In the genomic region with DNA sequence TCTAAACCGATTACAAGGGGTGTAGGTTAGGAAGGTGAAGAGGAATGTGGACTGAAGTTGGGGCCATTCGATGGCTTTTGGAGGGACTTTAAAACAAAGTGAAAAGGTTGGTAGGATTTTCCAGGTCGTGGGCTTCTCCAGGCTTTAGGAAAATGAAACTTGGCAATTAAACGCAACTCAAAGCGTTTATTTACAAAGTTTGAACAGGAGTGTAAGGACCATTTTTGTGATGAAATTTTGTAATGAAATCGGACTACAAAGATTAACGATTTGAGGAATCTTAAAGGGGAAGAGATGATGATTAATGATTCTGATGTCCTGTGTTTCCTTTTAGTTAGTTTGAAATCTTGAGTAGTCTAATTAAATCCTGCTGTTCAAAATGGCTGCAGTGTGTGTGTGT, we compare ENCODE assay signal across 9 mouse cellular contexts. TPM values are rescaled to one million over a fixed set of nuclear protein-coding genes. Genes with fewer than 3 reads are reported as not detected.
A peak's percentile ranks its signal among the peaks of the same experiment; 100 is the strongest.
DNase-seq lines count a peak whose midpoint lies in the region; ATAC-seq and TF ChIP-seq lines count a peak whose summit lies in the region.
"Had no signal": no experiment of that assay in that cellular context is flagged by ENCODE, and none has a peak within 500 bp of the region (broad histone marks: within the 10 kb centered on the region; RNA-seq: fewer than 3 reads in every experiment).

No protein-coding gene starts in this region.

- peak overlapping the region; percentile 92 for H3K4me3 ChIP-seq in forebrain, postnatal 0 days (ENCODE audit: low read depth, low read length)
- peak overlapping the region; percentile 83 for H3K4me3 ChIP-seq in liver, embryonic 12.5 days

- H3K27ac ChIP-seq in forebrain, postnatal 0 days (ENCODE audit: low read depth, low read length): no peak overlapping the region
- H3K27ac ChIP-seq in liver, embryonic 12.5 days: peak overlapping the region; percentile 95; the same call in 1 of the 2 replicates

- TF ChIP-seq CTCF in forebrain, postnatal 0 days (IDR thresholded peaks at IDR 0.05; ENCODE audit: low read depth): no peak

- no peak overlapping the region for H3K9ac ChIP-seq in forebrain, postnatal 0 days
- H3K9ac ChIP-seq in liver, embryonic 12.5 days: peak overlapping the region; percentile 91

- 0 out of 2 replicates have a peak, but pooled peaks cover 5% of the 10 kb centered on the region for H3K4me1 ChIP-seq in forebrain, postnatal 0 days (ENCODE audit: insufficient read depth)
- H3K4me1 ChIP-seq in liver, embryonic 12.5 days: peaks cover 60% of the 10 kb centered on the region

- DNase-seq in embryo, embryonic 9.5 days (ENCODE audit: extremely low spot score): peak; percentile 18
- DNase-seq in embryo, embryonic 10 days (ENCODE audit: low spot score): no peak
- DNase-seq in A20 (ENCODE audit: low read depth, low spot score): peak; percentile 35
- DNase-seq in forebrain, postnatal 0 days: no peak
- no peak for DNase-seq in urinary bladder, postnatal 36 days (ENCODE audit: low spot score in 2 of 2)
- no peak for DNase-seq in kidney, adult 9 months

- H3K36me3 ChIP-seq in forebrain, postnatal 0 days (ENCODE audit: insufficient read depth): no peaks in the 10 kb centered on the region
- no peaks in the 10 kb centered on the region for H3K36me3 ChIP-seq in liver, embryonic 12.5 days

- WGBS in forebrain, postnatal 0 days: 13% methylated on average over 7 of the region's 7 CpGs
- 23% methylated on average over 7 of the region's 7 CpGs for WGBS in liver, embryonic 12.5 days (ENCODE audit: insufficient replicate concordance)

- H3K27me3 ChIP-seq in forebrain, postnatal 0 days (ENCODE audit: insufficient read depth, low read length): no peaks in the 10 kb centered on the region
- H3K27me3 ChIP-seq in liver, embryonic 12.5 days (replicated peaks): no peaks in the 10 kb centered on the region

- peak overlapping the region; percentile 95 for H3K4me2 ChIP-seq in forebrain, postnatal 0 days (ENCODE audit: low read depth)
- H3K4me2 ChIP-seq in liver, embryonic 12.5 days: peak overlapping the region; percentile 89

- ATAC-seq in forebrain, postnatal 0 days: no peak
- ATAC-seq in liver, embryonic 12.5 days: no peak
- ATAC-seq in CD4-positive, CD25-positive, alpha-beta regulatory T cell, adult 4 months: no peak
- ATAC-seq: inflammation-experienced regulatory T-cells, adult 6 months had no signal

- H3K9me3 ChIP-seq in forebrain, postnatal 0 days (ENCODE audit: low read length): no peaks in the 10 kb centered on the region
- H3K9me3 ChIP-seq in liver, embryonic 12.5 days (replicated peaks): no peaks in the 10 kb centered on the region

RNA-seq across cellular contexts. Expression of a gene that starts 1.7 kb away (rescaled TPM):
- 3.2 and 4.1 TPM in 2 replicates for total RNA-seq in forebrain, postnatal 0 days (2014; rRNA removed)
- polyA plus RNA-seq in forebrain, postnatal 0 days (2015; fragmentation: Nextera tagmentation; extraction: Ambion mirVana): 0.96 and 1.1 TPM in 2 replicates
- 8.8 and 10.4 TPM in 2 replicates for polyA plus RNA-seq in liver, embryonic 12.5 days (2016; fragmentation: Nextera tagmentation; extraction: Ambion mirVana)
- under 1 TPM; 0.29 to 0.51 TPM for polyA plus RNA-seq in CD4-positive, CD25-positive, alpha-beta regulatory T cell, adult 4 months (2017; shearing (Covaris generic))

Comparison
In these comparisons a context has a peak if more than half of its experiments do, and no peak if none do; other contexts are left out.
1. DNase-seq: peak in embryo, embryonic 9.5 days (single experiment) and A20 (single experiment); none in embryo, embryonic 10 days (single experiment), forebrain, postnatal 0 days (single experiment), urinary bladder, postnatal 36 days (0 of 2) and kidney, adult 9 months (single experiment).